Mouse (Mus musculus): ENCODE measurements around the gene Mdga1. TPM values are rescaled to one million over a fixed set of nuclear protein-coding genes. Genes with fewer than 3 reads are reported as not detected.

Mdga1 gene
- polyA plus RNA-seq, 1 experiment from 2014 or later, result 8.8 TPM

DNA sequence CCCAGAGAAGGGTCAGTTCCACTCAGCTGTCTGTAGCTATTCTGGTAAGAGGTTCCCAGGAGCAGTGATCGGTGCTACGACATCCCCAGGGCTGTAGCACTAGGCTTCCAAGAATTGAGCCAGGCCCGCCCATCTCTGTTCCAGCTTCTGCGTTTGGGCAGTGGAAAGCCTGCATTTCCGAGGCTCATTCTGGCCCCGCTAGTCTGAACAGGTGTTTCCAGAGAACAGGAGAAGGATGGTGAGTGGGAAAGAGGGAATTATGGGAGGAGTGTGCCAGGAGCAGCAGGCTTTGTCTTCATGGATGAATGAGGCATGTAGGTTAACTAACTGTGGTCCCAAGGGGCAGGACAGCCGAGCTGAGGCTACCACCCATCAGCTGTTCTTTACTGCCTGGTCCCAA is 140.8 kb downstream of the Mdga1 start:
- H3K4me1 ChIP-seq, result no peaks in the 10 kb centered on the region
- no peak overlapping the region for H3K4me2 ChIP-seq
- peaks cover 4% of the 10 kb centered on the region; the same call in 1 of the 2 replicates for H3K36me3 ChIP-seq (replicated peaks)
- H3K27me3 ChIP-seq, result no peaks in the 10 kb centered on the region
- no peak overlapping the region for H3K9ac ChIP-seq
- no peak for ATAC-seq (ENCODE audit: low FRiP score)
- no peaks in the 10 kb centered on the region for H3K9me3 ChIP-seq
- no peak overlapping the region for H3K27ac ChIP-seq
- H3K4me3 ChIP-seq (replicated peaks), result no peak overlapping the region
- 85% methylated on average over 7 of the region's 7 CpGs for WGBS

DNA sequence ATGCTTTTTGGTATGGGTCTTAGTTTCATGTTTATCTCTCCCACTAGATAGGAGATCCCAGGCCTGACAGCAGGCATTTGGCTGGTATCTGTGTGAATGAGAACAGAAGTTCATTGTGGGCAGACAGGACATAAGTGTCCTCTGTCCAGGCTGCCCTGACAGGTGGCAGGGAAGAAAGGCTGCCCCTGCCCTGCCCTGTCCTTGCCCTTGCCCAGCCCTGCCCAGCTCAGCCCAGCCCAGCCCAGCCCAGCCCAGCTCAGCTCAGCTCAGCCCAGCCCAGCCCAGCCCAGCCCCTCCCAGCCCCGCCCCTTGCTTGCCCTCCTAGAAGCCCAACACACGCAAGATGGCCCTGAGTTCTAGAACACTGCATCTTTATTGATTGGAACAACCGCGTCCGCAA is 142.3 kb downstream of the Mdga1 start:
- Histone ChIP-seq H3K27me3 (peaks cover 11% of the 10 kb centered on the region; the same call in 1 of the 2 replicates), H3K4me1 (no peaks in the 10 kb centered on the region), H3K9me3 (no peaks in the 10 kb centered on the region), H3K4me2 (no peak overlapping the region), H3K4me3 (replicated peaks) (no peak overlapping the region), H3K9ac (no peak overlapping the region), H3K27ac (no peak overlapping the region), H3K36me3 (replicated peaks) (peaks cover 4% of the 10 kb centered on the region; the same call in 1 of the 2 replicates)
- ATAC-seq (ENCODE audit: low FRiP score), result no peak
- 68% methylated on average over 5 of the region's 5 CpGs for WGBS

DNA sequence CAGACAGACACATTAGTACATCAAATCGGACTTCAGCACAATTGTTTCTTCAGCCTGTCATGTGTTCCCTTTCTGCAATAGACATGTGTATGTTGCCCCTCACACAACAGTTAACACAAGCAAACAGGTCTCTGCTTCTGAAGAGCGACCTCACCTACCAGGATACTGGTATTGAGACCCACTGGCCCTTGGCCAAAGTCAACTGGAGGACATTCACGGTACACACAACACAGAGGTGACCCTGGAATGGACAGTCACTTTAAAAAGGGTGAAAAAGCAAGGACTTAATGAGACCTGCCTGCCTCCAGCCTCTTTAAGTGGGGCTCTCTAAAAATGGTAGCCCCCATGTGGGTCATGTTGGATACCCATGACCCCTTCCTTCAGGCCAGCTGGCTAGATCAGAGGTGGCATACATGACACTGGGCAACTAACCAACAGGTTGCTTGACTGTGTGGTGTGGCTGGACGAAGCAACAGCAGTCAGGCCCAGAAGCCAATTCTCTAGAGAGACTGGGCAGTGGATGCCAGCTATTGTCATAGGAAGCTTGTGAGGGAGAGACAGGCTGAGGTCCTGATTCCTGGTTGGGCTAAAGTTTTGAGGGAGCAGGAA is 145.3 kb downstream of the Mdga1 start:
- 89% methylated on average over 4 of the region's 4 CpGs for WGBS
- Histone ChIP-seq H3K36me3 (replicated peaks) (no peaks in the 10 kb centered on the region), H3K4me1 (peaks cover under 1% of the 10 kb centered on the region; the same call in 1 of the 2 replicates), H3K4me2 (no peak overlapping the region), H3K9ac (no peak overlapping the region), H3K27ac (no peak overlapping the region), H3K4me3 (replicated peaks) (no peak overlapping the region), H3K27me3 (peaks cover 34% of the 10 kb centered on the region), H3K9me3 (no peaks in the 10 kb centered on the region)
- ATAC-seq (ENCODE audit: low FRiP score), result no peak

DNA sequence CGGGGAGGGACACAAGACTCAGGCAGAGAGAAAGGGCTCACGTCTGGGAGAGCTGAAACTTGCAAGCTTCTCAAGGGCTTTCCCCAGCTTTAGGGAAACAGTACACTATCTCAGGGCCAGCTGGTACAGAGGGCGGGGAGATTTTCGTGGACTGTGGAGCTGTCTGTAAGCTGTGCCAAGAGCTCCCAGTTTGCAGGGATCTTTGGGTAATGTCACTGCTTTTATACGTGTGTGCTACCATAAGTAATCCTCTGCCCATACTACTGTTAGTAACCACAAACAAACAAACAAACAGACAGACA is 145.7 kb downstream of the Mdga1 start:
- no peaks in the 10 kb centered on the region for H3K36me3 ChIP-seq (replicated peaks)
- H3K9me3 ChIP-seq, result no peaks in the 10 kb centered on the region
- H3K4me2 ChIP-seq, result no peak overlapping the region
- no peak for ATAC-seq (ENCODE audit: low FRiP score)
- peaks cover 3% of the 10 kb centered on the region; the same call in 1 of the 2 replicates for H3K4me1 ChIP-seq
- no peak overlapping the region for H3K4me3 ChIP-seq (replicated peaks)
- no peak overlapping the region for H3K27ac ChIP-seq
- 74% methylated on average over 5 of the region's 5 CpGs for WGBS
- H3K9ac ChIP-seq, result no peak overlapping the region
- H3K27me3 ChIP-seq, result peaks cover 38% of the 10 kb centered on the region

DNA sequence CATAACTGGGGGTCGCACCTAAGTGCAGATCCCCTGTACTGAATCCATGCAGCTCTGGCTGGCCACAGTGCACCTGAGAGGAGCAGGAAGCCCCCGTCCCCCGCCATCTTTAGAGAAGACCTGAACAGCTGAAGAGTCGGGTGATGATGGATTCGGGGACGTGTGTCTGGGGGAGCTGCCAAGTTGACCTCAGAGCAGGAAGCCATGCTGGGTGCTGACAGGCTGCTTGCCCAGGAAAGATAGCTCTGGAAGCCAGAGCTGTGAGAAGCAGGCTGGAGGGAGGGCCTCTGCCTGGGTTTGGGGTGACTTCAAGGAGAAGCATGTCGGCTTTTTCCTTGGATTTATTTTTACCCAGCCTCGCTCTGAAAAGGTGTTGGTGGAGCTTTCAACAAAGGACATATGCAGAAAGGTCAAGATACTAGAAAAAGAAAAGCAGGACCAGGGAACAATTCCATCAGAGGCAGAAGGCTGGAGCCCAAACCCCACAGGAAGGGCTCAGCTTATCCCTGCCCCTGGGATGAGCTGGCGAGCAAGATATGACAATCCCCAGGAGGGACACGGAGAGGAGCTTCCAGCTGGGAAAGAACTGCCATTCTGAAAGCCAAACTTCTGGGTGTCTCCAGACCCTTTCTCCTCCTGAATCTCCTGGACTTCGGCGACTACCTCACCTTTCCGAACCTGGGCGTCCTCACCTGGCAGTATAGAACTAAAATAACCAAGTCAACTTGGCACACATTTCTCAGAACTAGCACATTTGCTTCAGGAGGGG is 146.3 kb downstream of the Mdga1 start:
- Histone ChIP-seq H3K9me3 (no peaks in the 10 kb centered on the region), H3K27me3 (peaks cover 44% of the 10 kb centered on the region), H3K4me2 (no peak overlapping the region), H3K36me3 (replicated peaks) (no peaks in the 10 kb centered on the region), H3K9ac (no peak overlapping the region), H3K4me3 (replicated peaks) (no peak overlapping the region), H3K4me1 (peaks cover 7% of the 10 kb centered on the region), H3K27ac (no peak overlapping the region)
- ATAC-seq (ENCODE audit: low FRiP score), result no peak
- WGBS, result 79% methylated on average over 14 of the region's 14 CpGs

DNA sequence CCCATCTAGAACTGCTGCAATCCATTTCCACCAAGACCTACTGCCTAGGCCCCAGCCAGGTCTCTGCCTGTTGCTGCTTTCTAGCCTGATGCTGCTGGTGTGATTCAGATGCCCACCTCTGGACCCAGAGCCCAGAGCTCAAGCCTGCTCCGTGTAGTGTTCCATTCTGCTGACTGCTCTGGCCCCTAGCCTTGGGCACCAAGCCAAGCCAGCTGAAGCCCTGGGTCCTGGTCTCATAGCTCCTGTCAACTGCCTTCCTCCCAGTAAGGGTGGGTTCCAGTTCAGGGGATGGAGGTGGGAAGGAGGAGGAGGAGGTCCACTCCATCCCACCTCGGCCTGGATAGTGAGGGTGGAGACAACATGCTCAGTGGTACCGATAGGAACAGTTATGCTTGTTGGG is 150.3 kb downstream of the Mdga1 start:
- Histone ChIP-seq H3K27ac (no peak overlapping the region), H3K9me3 (no peaks in the 10 kb centered on the region), H3K27me3 (peaks cover 61% of the 10 kb centered on the region), H3K4me2 (no peak overlapping the region), H3K36me3 (replicated peaks) (no peaks in the 10 kb centered on the region), H3K9ac (no peak overlapping the region), H3K4me1 (peaks cover 26% of the 10 kb centered on the region), H3K4me3 (replicated peaks) (no peak overlapping the region)
- 87% methylated on average over 3 of the region's 3 CpGs for WGBS
- no peak for ATAC-seq (ENCODE audit: low FRiP score)

DNA sequence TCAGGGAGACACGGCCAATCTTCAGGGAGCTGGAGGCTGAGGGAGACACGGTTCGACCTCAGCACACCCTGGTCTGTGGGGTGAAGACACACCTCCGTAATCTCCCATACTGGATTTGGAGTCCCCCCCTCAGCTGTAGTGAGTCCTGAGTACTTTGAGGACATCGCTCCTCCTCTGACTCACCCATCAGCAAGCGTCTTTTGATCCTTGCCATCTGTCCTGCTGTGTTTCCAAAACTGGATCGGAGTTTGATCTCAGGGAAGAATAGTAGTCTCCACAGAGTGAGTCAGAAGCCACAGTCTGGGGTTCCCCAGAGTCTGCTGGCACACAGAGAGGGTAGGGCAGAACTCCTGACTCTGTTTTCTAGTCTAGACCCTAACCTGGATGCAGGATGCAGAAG is 150.9 kb downstream of the Mdga1 start:
- Histone ChIP-seq H3K9me3 (no peaks in the 10 kb centered on the region), H3K4me3 (replicated peaks) (no peak overlapping the region), H3K9ac (no peak overlapping the region), H3K4me2 (no peak overlapping the region), H3K4me1 (peaks cover 31% of the 10 kb centered on the region), H3K27ac (no peak overlapping the region), H3K27me3 (peaks cover 60% of the 10 kb centered on the region), H3K36me3 (replicated peaks) (no peaks in the 10 kb centered on the region)
- WGBS, result 76% methylated on average over 7 of the region's 7 CpGs
- no peak for ATAC-seq (ENCODE audit: low FRiP score)

DNA sequence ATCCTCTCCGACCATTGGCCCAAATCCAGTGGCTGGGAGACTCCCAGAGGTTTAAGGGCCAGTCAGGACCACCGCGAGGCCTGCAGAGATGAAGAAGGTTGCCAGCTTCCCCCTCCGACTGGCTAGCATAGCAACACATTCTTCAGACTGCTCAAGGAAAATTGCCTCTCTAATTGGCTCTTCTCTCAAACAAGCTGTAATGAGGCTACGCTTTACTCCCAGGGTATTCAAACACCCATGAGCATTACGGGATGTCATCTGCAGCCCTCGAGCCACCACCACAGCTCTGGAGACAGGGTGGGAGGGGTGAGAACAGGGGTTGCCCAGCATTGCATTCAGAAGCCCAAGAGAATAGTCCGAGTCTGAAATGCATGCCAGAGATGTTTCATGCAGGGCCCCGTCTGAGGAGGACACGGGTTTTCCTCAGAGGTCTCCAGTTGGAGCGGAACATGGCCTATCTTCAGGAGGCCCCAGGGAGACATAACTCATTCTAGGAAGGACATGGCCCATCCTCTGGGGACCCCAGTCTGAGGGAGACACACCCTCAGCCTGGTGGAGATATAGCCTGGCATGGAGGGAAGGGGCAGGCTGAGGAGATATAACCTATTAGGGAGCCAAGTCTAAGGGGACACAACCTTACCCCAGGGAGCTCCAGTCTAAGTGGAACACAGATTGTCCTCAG is 151.5 kb downstream of the Mdga1 start:
- Histone ChIP-seq H3K36me3 (replicated peaks) (no peaks in the 10 kb centered on the region), H3K4me3 (replicated peaks) (no peak overlapping the region), H3K4me1 (peaks cover 31% of the 10 kb centered on the region), H3K27ac (peak overlapping the region; percentile 38; the same call in 1 of the 2 replicates), H3K9me3 (no peaks in the 10 kb centered on the region), H3K9ac (no peak overlapping the region), H3K27me3 (peaks cover 60% of the 10 kb centered on the region), H3K4me2 (peak overlapping the region; percentile 1; the same call in 1 of the 2 replicates)
- ATAC-seq (ENCODE audit: low FRiP score), result peak; percentile 60; the same call in 1 of the 2 replicates
- 21% methylated on average over 11 of the region's 11 CpGs for WGBS

DNA sequence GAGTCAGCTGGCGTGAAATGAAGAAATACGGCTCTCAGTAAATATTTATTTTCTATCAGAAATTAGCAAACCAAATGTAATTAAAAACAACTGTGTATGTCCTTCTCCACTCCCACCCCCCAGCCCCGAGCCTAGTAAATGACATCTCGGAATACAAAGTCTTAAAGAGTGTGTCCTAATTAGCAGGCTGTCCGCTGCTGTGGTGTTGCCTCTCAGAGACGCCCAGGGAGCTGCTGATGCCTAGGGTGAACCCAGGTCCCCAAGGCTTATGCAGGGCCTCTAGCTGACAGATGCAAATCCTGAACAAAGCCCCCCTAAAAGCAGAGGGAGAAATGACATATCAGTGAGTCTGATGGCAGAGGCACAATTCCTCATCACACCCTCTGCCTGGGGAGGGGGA is 155.1 kb downstream of the Mdga1 start:
- peaks cover 31% of the 10 kb centered on the region for H3K4me1 ChIP-seq
- no peak overlapping the region for H3K27ac ChIP-seq
- ATAC-seq (ENCODE audit: low FRiP score), result no peak; the same call in 1 of the 2 replicates
- no peak overlapping the region for H3K4me3 ChIP-seq (replicated peaks)
- H3K36me3 ChIP-seq (replicated peaks), result no peaks in the 10 kb centered on the region
- WGBS, result 25% methylated on average over 6 of the region's 6 CpGs
- no peak overlapping the region for H3K4me2 ChIP-seq
- H3K9ac ChIP-seq, result no peak overlapping the region
- H3K9me3 ChIP-seq, result no peaks in the 10 kb centered on the region
- H3K27me3 ChIP-seq, result peaks cover 36% of the 10 kb centered on the region

DNA sequence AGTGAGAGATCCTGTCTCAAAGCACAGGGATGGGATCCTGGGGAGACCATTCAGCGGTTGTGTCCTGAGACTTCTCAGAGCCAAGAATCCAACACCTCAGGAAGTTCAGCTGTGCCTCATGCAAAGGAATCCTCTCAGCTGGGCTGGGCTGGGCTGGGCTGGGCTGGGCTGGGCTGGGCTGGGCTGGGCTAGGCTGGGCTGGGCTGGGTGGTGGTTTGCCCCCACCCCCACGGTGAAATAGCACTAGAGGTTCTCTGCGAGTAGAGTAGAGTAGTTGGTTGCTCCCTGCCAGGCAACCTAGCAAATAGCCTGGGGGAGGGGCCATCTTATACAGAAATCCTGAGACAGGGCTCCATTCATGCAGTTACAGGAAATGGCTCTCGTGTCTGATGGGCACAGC is 156.6 kb downstream of the Mdga1 start:
- Histone ChIP-seq H3K9ac (no peak overlapping the region), H3K4me3 (replicated peaks) (no peak overlapping the region), H3K36me3 (replicated peaks) (no peaks in the 10 kb centered on the region), H3K27me3 (peaks cover 26% of the 10 kb centered on the region; the same call in 1 of the 2 replicates), H3K9me3 (no peaks in the 10 kb centered on the region), H3K27ac (no peak overlapping the region), H3K4me1 (peaks cover 21% of the 10 kb centered on the region), H3K4me2 (no peak overlapping the region)
- no peak for ATAC-seq (ENCODE audit: low FRiP score)
- WGBS, result 36% methylated on average over 4 of the region's 4 CpGs

DNA sequence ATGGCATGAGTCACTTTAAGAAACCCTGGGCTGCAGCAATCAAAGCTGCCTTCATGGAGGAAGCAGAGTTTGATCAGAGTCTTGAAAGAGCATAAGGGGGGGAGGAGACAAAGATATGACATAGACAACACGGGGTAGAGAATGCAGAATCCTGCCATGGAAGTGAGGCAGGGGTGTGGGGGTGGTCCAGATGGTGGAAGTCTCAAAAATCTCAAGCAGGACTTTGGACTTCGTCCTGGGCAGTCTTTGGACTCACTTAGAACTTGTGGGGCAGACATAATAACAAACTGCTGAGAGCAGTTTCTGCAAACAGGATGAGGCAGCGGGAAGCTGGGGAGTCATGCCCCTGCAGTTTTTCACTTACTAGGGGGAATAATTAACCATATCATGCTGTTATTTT is 166.3 kb downstream of the Mdga1 start:
- Histone ChIP-seq H3K4me3 (replicated peaks) (no peak overlapping the region), H3K9ac (no peak overlapping the region), H3K9me3 (peaks cover 9% of the 10 kb centered on the region; the same call in 1 of the 2 replicates), H3K27me3 (peaks cover 18% of the 10 kb centered on the region; the same call in 1 of the 2 replicates), H3K36me3 (replicated peaks) (no peaks in the 10 kb centered on the region), H3K4me1 (peaks cover 3% of the 10 kb centered on the region), H3K27ac (no peak overlapping the region), H3K4me2 (no peak overlapping the region)
- ATAC-seq (ENCODE audit: low FRiP score), result no peak
- WGBS, result 84% methylated on average over 3 of the region's 3 CpGs

DNA sequence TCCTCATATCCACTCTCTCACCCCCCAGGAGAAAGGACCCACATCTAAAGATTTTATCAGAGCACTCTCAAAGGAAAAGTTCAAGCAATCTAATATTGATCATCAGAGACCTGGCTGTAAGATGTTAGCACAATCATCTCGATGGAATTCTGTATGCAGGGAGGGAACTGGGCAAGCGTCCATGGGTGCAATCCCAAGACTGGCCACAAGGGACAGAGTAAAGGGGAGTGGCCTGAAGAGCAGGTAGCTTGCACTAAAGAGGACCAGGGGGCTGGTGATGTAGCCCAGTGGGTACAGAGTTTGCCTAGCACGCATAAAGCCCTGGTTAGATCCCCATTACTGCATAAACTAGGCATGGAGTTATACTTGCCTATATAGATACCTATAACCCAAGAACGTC is 168.5 kb downstream of the Mdga1 start:
- Histone ChIP-seq H3K4me1 (peaks cover 16% of the 10 kb centered on the region), H3K27me3 (peaks cover 19% of the 10 kb centered on the region; the same call in 1 of the 2 replicates), H3K9me3 (peaks cover 9% of the 10 kb centered on the region; the same call in 1 of the 2 replicates), H3K36me3 (replicated peaks) (no peaks in the 10 kb centered on the region), H3K4me2 (no peak overlapping the region), H3K27ac (no peak overlapping the region), H3K9ac (no peak overlapping the region), H3K4me3 (replicated peaks) (no peak overlapping the region)
- ATAC-seq (ENCODE audit: low FRiP score), result no peak
- 23% methylated on average over 4 of the region's 4 CpGs for WGBS

Measured in forebrain, embryonic 12.5 days (tissue).